In the genomic region with DNA sequence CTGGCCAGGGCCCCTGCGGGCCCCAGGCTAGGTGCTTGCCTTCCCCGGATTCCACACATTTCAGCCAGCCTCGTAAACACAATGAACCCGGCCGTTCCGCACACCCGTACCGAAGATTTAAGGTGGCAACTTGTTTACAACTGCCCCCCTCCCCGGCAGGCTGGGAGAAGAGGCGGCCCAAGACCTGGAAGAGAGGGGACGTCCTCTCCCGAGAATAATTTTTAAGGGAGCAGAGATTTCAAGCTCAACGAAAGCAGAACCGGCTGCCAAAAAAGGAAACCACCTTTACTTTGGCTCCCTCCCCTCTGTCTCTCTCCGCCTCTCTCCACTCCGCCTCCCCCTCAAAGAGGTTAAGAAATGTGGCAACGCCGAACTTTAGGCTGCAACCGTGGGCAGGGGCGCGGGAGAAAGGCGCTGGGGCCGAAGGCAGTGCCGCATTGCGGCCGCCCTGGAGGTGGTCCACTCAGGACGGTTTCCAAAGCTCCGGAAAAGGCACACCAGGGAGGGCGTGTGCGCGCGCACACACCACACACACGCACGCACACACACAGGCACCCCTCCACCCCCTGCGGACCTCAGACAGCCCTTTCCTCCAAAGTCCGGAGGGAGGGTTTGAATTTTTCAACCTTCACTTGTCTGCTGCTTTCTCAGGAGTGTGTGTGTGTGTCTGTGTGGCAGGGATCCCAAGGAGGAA, we compare ENCODE assay signal across 8 mouse cellular contexts. TPM values are rescaled to one million over a fixed set of nuclear protein-coding genes. Genes with fewer than 3 reads are reported as not detected.
DNase-seq lines count a peak whose midpoint lies in the region; ATAC-seq and TF ChIP-seq lines count a peak whose summit lies in the region.

No protein-coding gene starts in this region.

- peaks cover 57% of the 10 kb centered on the region for H3K79me2 ChIP-seq in MEL (ENCODE audit: control insufficient read depth, insufficient read depth, low read length, poor library complexity)

- peak; percentile 86 for DNase-seq in MEL (ENCODE audit: low read depth, low spot score)
- DNase-seq in forebrain, embryonic 14.5 days (ENCODE audit: low spot score): peak; percentile 71
- DNase-seq in heart, postnatal 10 days: peak; percentile 81 to 83
- peak; percentile 50 to 61 for DNase-seq in layer of hippocampus, adult 2 months (ENCODE audit: low spot score in 2 of 2)
- peak; percentile 89 for DNase-seq in lung, postnatal 36 days
- DNase-seq in retina, postnatal 7 days (ENCODE audit: low read depth, low spot score): peak; percentile 52
- DNase-seq in urinary bladder, postnatal 25 days (ENCODE audit: low spot score): peak; percentile 63

- H3K9ac ChIP-seq in MEL (ENCODE audit: control insufficient read depth, low read depth, low read length, poor library complexity, severe bottlenecking): peak overlapping the region; percentile 97
- peak overlapping the region; percentile 89 for H3K9ac ChIP-seq in forebrain, embryonic 14.5 days (ENCODE audit: low read length)

- no peaks in the 10 kb centered on the region for H3K9me3 ChIP-seq in MEL (replicated peaks; ENCODE audit: insufficient read depth, low read length)
- no peaks in the 10 kb centered on the region for H3K9me3 ChIP-seq in forebrain, embryonic 14.5 days (replicated peaks; ENCODE audit: control insufficient read depth, low read length)

- H3K4me3 ChIP-seq in MEL (ENCODE audit: control insufficient read depth in 1 of 2, insufficient read depth in 1 of 2, low read depth in 2 of 2, low read length in 2 of 2): peak overlapping the region; percentile 63 to 90
- H3K4me3 ChIP-seq in forebrain, embryonic 14.5 days (ENCODE audit: low read depth, low read length): peak overlapping the region; percentile 85
- H3K4me3 ChIP-seq in layer of hippocampus, adult 2 months: peak overlapping the region; percentile 74

- TF ChIP-seq CTCF in MEL (IDR thresholded peaks at IDR 0.05 in 2 of 3, conservative IDR thresholded peaks at IDR 0.05 in 1 of 3; ENCODE audit: control insufficient read depth in 1 of 3, insufficient read depth in 1 of 3, low read depth in 2 of 3, low read length in 3 of 3, poor library complexity in 1 of 3, severe bottlenecking in 1 of 3): no peak
- TF ChIP-seq CTCF in layer of hippocampus, adult 2 months (conservative IDR thresholded peaks at IDR 0.05): no peak

- TF ChIP-seq EP300 in MEL (IDR thresholded peaks at IDR 0.05; ENCODE audit: low read depth in 1 of 2, low read length in 2 of 2): no peak

- ATAC-seq in cerebellum, adult (ENCODE audit: insufficient number of reproducible peaks, low FRiP score, low TSS enrichment): 0 out of 2 replicates have a peak, but pooled peaks have one; percentile 1
- ATAC-seq in forebrain, embryonic 14.5 days: no peak

- peak; percentile 26 to 69; a peak in 2 of 4 replicates for TF ChIP-seq POLR2A in MEL (IDR thresholded peaks at IDR 0.05; ENCODE audit: control insufficient read depth in 1 of 2, insufficient read depth in 1 of 2, low read depth in 1 of 2, low read length in 2 of 2, poor library complexity in 1 of 2)

- peak overlapping the region; percentile 98 for H3K4me2 ChIP-seq in forebrain, embryonic 14.5 days (ENCODE audit: low read length)

- peaks cover 0 to 30% of the 10 kb centered on the region in 2 experiments; a peak in 2 of 4 replicates for H3K36me3 ChIP-seq in MEL (ENCODE audit: control insufficient read depth in 1 of 2, insufficient read depth in 2 of 2, low read length in 2 of 2)
- H3K36me3 ChIP-seq in forebrain, embryonic 14.5 days (ENCODE audit: control insufficient read depth, insufficient read depth, low read length): no peaks in the 10 kb centered on the region

- H3K27me3 ChIP-seq in MEL (ENCODE audit: control insufficient read depth in 1 of 2, insufficient read depth in 2 of 2, low read length in 2 of 2): no peaks in the 10 kb centered on the region
- peaks cover 9% of the 10 kb centered on the region for H3K27me3 ChIP-seq in forebrain, embryonic 14.5 days (replicated peaks; ENCODE audit: control insufficient read depth, insufficient read depth, low read length)

- peak overlapping the region; percentile 93 for H3K27ac ChIP-seq in MEL (ENCODE audit: control insufficient read depth, low read depth, low read length)
- H3K27ac ChIP-seq in forebrain, embryonic 14.5 days (ENCODE audit: low read depth, low read length): peak overlapping the region; percentile 98
- H3K27ac ChIP-seq in layer of hippocampus, adult 2 months: peak overlapping the region; percentile 92

- peaks cover 6 to 23% of the 10 kb centered on the region in 2 experiments for H3K4me1 ChIP-seq in MEL (ENCODE audit: control insufficient read depth in 1 of 2, insufficient read depth in 2 of 2, low read length in 2 of 2)
- H3K4me1 ChIP-seq in forebrain, embryonic 14.5 days (ENCODE audit: control insufficient read depth, insufficient read depth, low read length): peaks cover 30% of the 10 kb centered on the region

- WGBS in forebrain, embryonic 14.5 days: under 1% methylated on average over 36 of the region's 36 CpGs

- intact Hi-C loops in heart, postnatal 10 days (cut with DNase I): loop anchor here (2.0 to 5.0 kb wide), 2 partner anchors 78 to 132 kb away; no protein-coding TSS in a partner anchor

- no peak for TF ChIP-seq RAD21 in MEL (IDR thresholded peaks at IDR 0.05; ENCODE audit: low read depth, low read length)

TF ChIP-seq in MEL, 35 proteins besides CTCF, POLR2A, EP300 and RAD21 (continues in another document):
- TF ChIP-seq NELFE (IDR thresholded peaks at IDR 0.05; ENCODE audit: low read depth, low read length) (peak; percentile 53; the same call in 1 of the 2 replicates), JUND (IDR thresholded peaks at IDR 0.05; ENCODE audit: low read depth, low read length) (no peak), TBP (IDR thresholded peaks at IDR 0.05; ENCODE audit: low read depth, low read length) (peak; percentile 69), POLR2AphosphoS5 (IDR thresholded peaks at IDR 0.05; ENCODE audit: borderline replicate concordance, low read depth, low read length) (no peak), MAZ (IDR thresholded peaks at IDR 0.05; ENCODE audit: low read depth, low read length) (peak; percentile 77), GATA1 (IDR thresholded peaks at IDR 0.05; ENCODE audit: low read depth, low read length) (no peak), TCF12 (IDR thresholded peaks at IDR 0.05; ENCODE audit: low read depth, low read length) (peak; percentile 32; the same call in 1 of the 2 replicates), ZNF384 (IDR thresholded peaks at IDR 0.05; ENCODE audit: low read depth, low read length) (no peak; the same call in 1 of the 2 replicates), ZC3H11A (IDR thresholded peaks at IDR 0.05; ENCODE audit: low read depth, low read length) (no peak), ETS1 (IDR thresholded peaks at IDR 0.05; ENCODE audit: low read depth, low read length) (peak; percentile 42; the same call in 1 of the 2 replicates), MXI1 (IDR thresholded peaks at IDR 0.05; ENCODE audit: low read depth, low read length) (peak; percentile 66; the same call in 1 of the 2 replicates), HCFC1 (IDR thresholded peaks at IDR 0.05; ENCODE audit: low read depth, low read length) (peak; percentile 56; the same call in 1 of the 2 replicates), MYB (IDR thresholded peaks at IDR 0.05; ENCODE audit: low read depth, low read length) (no peak), UBTF (IDR thresholded peaks at IDR 0.05; ENCODE audit: borderline replicate concordance, insufficient read depth, low read depth, low read length) (peak; percentile 88; the same call in 1 of the 2 replicates), SMC3 (IDR thresholded peaks at IDR 0.05; ENCODE audit: low read depth, low read length) (no peak), CHD2 (IDR thresholded peaks at IDR 0.05; ENCODE audit: low read length) (no peak), ZKSCAN1 (IDR thresholded peaks at IDR 0.05; ENCODE audit: low read depth, low read length) (no peak), MAX (IDR thresholded peaks at IDR 0.05; ENCODE audit: low read length) (peak; percentile 63), POLR2AphosphoS2 (IDR thresholded peaks at IDR 0.05; ENCODE audit: low read length) (peak; percentile 68; the same call in 1 of the 2 replicates), E2F4 (IDR thresholded peaks at IDR 0.05; ENCODE audit: borderline replicate concordance, low read depth, low read length) (no peak), KAT2A (conservative IDR thresholded peaks at IDR 0.05; ENCODE audit: low read depth, low read length) (no peak), MEF2A (IDR thresholded peaks at IDR 0.05; ENCODE audit: extremely low read depth, insufficient replicate concordance, low read depth, low read length, poor library complexity, severe bottlenecking) (no peak), GABPA (IDR thresholded peaks at IDR 0.05; ENCODE audit: low read depth, low read length) (no peak), SIN3A (IDR thresholded peaks at IDR 0.05; ENCODE audit: low read length) (peak; percentile 27; the same call in 1 of the 2 replicates), NRF1 (IDR thresholded peaks at IDR 0.05; ENCODE audit: insufficient read depth, low read depth, low read length, poor library complexity, severe bottlenecking) (peak; percentile 67), BHLHE40 (IDR thresholded peaks at IDR 0.05; ENCODE audit: borderline replicate concordance, low read depth, low read length) (no peak), MAFK (IDR thresholded peaks at IDR 0.05; ENCODE audit: borderline replicate concordance, low read depth, low read length) (no peak), USF1 (IDR thresholded peaks at IDR 0.05; ENCODE audit: low read depth, low read length) (0 out of 2 replicates have a peak, but pooled peaks have one; percentile 30), MYC (IDR thresholded peaks at IDR 0.05; ENCODE audit: low read depth, low read length) (0 out of 2 replicates have a peak, but pooled peaks have one; percentile 38), USF2 (IDR thresholded peaks at IDR 0.05; ENCODE audit: borderline replicate concordance in 1 of 2, insufficient read depth in 1 of 2, low read depth in 1 of 2, low read length in 2 of 2) (no peak), RCOR1 (IDR thresholded peaks at IDR 0.05; ENCODE audit: low read depth, low read length) (peak; percentile 56; the same call in 1 of the 2 replicates), ZMIZ1 (IDR thresholded peaks at IDR 0.05; ENCODE audit: low read depth, low read length) (peak; percentile 25; the same call in 1 of the 2 replicates), TAL1 (IDR thresholded peaks at IDR 0.05; ENCODE audit: low read length) (no peak), ELF1 (IDR thresholded peaks at IDR 0.05; ENCODE audit: low read depth, low read length) (no peak)

RNA-seq across cellular contexts. Expression of gene Ptch1, which starts 8.6 kb away (rescaled TPM):
- 7.5 and 9.4 TPM in 2 replicates for total RNA-seq in MEL (2012; rRNA removed)
- 10 to 100 TPM; 23.4 to 79.0 TPM for polyA plus RNA-seq in MEL (2012; ENCODE audit: insufficient read depth in 1 of 2, insufficient read length in 2 of 2, low read depth in 1 of 2, low replicate concordance in 2 of 2, missing spikeins in 1 of 2)
- 9.7 and 11.3 TPM in 2 replicates for polyA plus RNA-seq in forebrain, embryonic 14.5 days (2014; fragmentation: Nextera tagmentation; extraction: Ambion mirVana)
- total RNA-seq in heart, postnatal 10 days (2021): 10 to 100 TPM; 16.3 to 20.3 TPM
- total RNA-seq in layer of hippocampus, adult 2 months (2021): 10 to 100 TPM; 43.9 to 45.4 TPM
